Mouse (Mus musculus) MEL (cell line): ENCODE results near the gene Sparc. TPM values are rescaled to one million over a fixed set of nuclear protein-coding genes. Genes with fewer than 3 reads are reported as not detected.

Experiments used
- DNase-seq: peaks from one replicate; pipeline ENCODE4 v3.0.0; 2011; ENCODE audit warnings: low read depth, low spot score
- H3K27ac ChIP-seq: 2 replicates; pipeline ENCODE4 v1.5.1; 2012; ENCODE audit warnings: low read depth, mild to moderate bottlenecking, control low read depth, low read length, moderate library complexity; ENCODE audit not compliant: control insufficient read depth
- H3K27me3 ChIP-seq, 2 experiments: fragments of 150-350 bp in 1 of 2; sonication (generic) in 1 of 2; 2 replicates each; pipeline ENCODE4 v1.6.1; 2012; ENCODE audit warnings: low read length in 2 of 2, mild to moderate bottlenecking in 2 of 2, improper control_type of control experiment in 1 of 2, moderate library complexity in 1 of 2; ENCODE audit not compliant: insufficient read depth in 2 of 2, control insufficient read depth in 1 of 2
- H3K36me3 ChIP-seq, 2 experiments: 2 replicates each; pipeline ENCODE4 v1.6.1; 2012 to 2014; ENCODE audit warnings: low read length in 2 of 2, improper control_type of control experiment in 1 of 2, inconsistent platforms in 1 of 2, mild to moderate bottlenecking in 1 of 2; ENCODE audit not compliant: insufficient read depth in 2 of 2, control insufficient read depth in 1 of 2
- H3K4me1 ChIP-seq, 2 experiments: fragments of 150-350 bp in 1 of 2; sonication (generic) in 1 of 2; 2 replicates each; pipeline ENCODE4 v1.6.1; 2012; ENCODE audit warnings: low read length in 2 of 2, improper control_type of control experiment in 1 of 2, mild to moderate bottlenecking in 1 of 2; ENCODE audit not compliant: insufficient read depth in 2 of 2, control insufficient read depth in 1 of 2
- H3K4me3 ChIP-seq, 2 experiments: fragments of 150-350 bp in 1 of 2; sonication (generic) in 1 of 2; 2 replicates each; pipeline ENCODE4 v1.5.1; 2012; ENCODE audit warnings: low read depth in 2 of 2, low read length in 2 of 2, mild to moderate bottlenecking in 2 of 2, moderate library complexity in 2 of 2, control low read depth in 1 of 2, improper control_type of control experiment in 1 of 2; ENCODE audit not compliant: control insufficient read depth in 1 of 2, insufficient read depth in 1 of 2
- H3K79me2 ChIP-seq: 2 replicates; pipeline ENCODE4 v1.6.1; 2012; ENCODE audit warnings: mild to moderate bottlenecking, low read length, moderate library complexity; ENCODE audit not compliant: control insufficient read depth, poor library complexity, insufficient read depth
- H3K9ac ChIP-seq: 2 replicates; pipeline ENCODE4 v1.6.1; 2012; ENCODE audit warnings: low read depth, mild to moderate bottlenecking, control low read depth, low read length, moderate library complexity; ENCODE audit not compliant: control insufficient read depth, poor library complexity, severe bottlenecking
- H3K9me3 ChIP-seq: fragments of 150-350 bp; sonication (generic); replicated peaks from 2 replicates; pipeline ENCODE4 v1.6.1; 2012; ENCODE audit warnings: mild to moderate bottlenecking, low read length, improper control_type of control experiment, moderate library complexity; ENCODE audit not compliant: insufficient read depth
- ELF1 ChIP-seq: IDR thresholded peaks from 2 replicates; pipeline ENCODE4 v1.6.1; 2014; ENCODE audit warnings: low read depth, mild to moderate bottlenecking, inconsistent platforms, low read length, improper control_type of control experiment, moderate library complexity
- GATA1 ChIP-seq: IDR thresholded peaks from 2 replicates; pipeline ENCODE4 v1.6.1; 2011; ENCODE audit warnings: low read depth, low read length, improper control_type of control experiment
- HCFC1 ChIP-seq: IDR thresholded peaks from 2 replicates; pipeline ENCODE4 v1.6.1; 2012; ENCODE audit warnings: low read depth, mild to moderate bottlenecking, inconsistent platforms, low read length, improper control_type of control experiment, moderate library complexity
- MAZ ChIP-seq: IDR thresholded peaks from 2 replicates; pipeline ENCODE4 v1.6.1; 2012; ENCODE audit warnings: low read depth, mild to moderate bottlenecking, inconsistent platforms, low read length, improper control_type of control experiment
- MEF2A ChIP-seq: IDR thresholded peaks from 2 replicates; pipeline ENCODE4 v1.6.1; 2014; ENCODE audit warnings: low read depth, mild to moderate bottlenecking, inconsistent platforms, low read length, improper control_type of control experiment; ENCODE audit not compliant: poor library complexity, insufficient replicate concordance, severe bottlenecking; ENCODE audit errors: extremely low read depth
- MXI1 ChIP-seq: IDR thresholded peaks from 2 replicates; pipeline ENCODE4 v1.6.1; 2011; ENCODE audit warnings: mild to moderate bottlenecking, low read depth, low read length, improper control_type of control experiment
- MYB ChIP-seq: IDR thresholded peaks from 2 replicates; pipeline ENCODE4 v1.6.1; 2011; ENCODE audit warnings: mild to moderate bottlenecking, low read depth, low read length, improper control_type of control experiment
- POLR2A ChIP-seq, 2 experiments: IDR thresholded peaks; 2 replicates each; pipeline ENCODE4 v1.6.1; 2011 to 2012; ENCODE audit warnings: low read length in 2 of 2, mild to moderate bottlenecking in 2 of 2, control low read depth in 1 of 2, improper control_type of control experiment in 1 of 2, low read depth in 1 of 2, moderate library complexity in 1 of 2; ENCODE audit not compliant: control insufficient read depth in 1 of 2, insufficient read depth in 1 of 2, poor library complexity in 1 of 2
- POLR2AphosphoS5 ChIP-seq: IDR thresholded peaks from 2 replicates; pipeline ENCODE4 v1.6.1; 2012; ENCODE audit warnings: low read depth, borderline replicate concordance, mild to moderate bottlenecking, inconsistent platforms, low read length, moderate library complexity, mixed read lengths
- SIN3A ChIP-seq: IDR thresholded peaks from 2 replicates; pipeline ENCODE4 v1.6.1; 2012; ENCODE audit warnings: low read length, improper control_type of control experiment, inconsistent platforms
- TAL1 ChIP-seq: IDR thresholded peaks from 2 replicates; pipeline ENCODE4 v1.6.1; 2012; ENCODE audit warnings: mild to moderate bottlenecking, inconsistent platforms, low read length, moderate library complexity, mixed read lengths
- USF1 ChIP-seq: IDR thresholded peaks from 2 replicates; pipeline ENCODE4 v1.6.1; 2014; ENCODE audit warnings: low read depth, mild to moderate bottlenecking, inconsistent platforms, low read length, improper control_type of control experiment, moderate library complexity
- ZKSCAN1 ChIP-seq: IDR thresholded peaks from 2 replicates; pipeline ENCODE4 v1.6.1; 2012; ENCODE audit warnings: low read depth, mild to moderate bottlenecking, inconsistent platforms, low read length, improper control_type of control experiment, moderate library complexity
- ZMIZ1 ChIP-seq: IDR thresholded peaks from 2 replicates; pipeline ENCODE4 v1.6.1; 2012; ENCODE audit warnings: low read depth, mild to moderate bottlenecking, inconsistent platforms, low read length, improper control_type of control experiment, moderate library complexity
- ZNF384 ChIP-seq: IDR thresholded peaks from 2 replicates; pipeline ENCODE4 v1.6.1; 2012; ENCODE audit warnings: low read depth, mild to moderate bottlenecking, inconsistent platforms, low read length, improper control_type of control experiment
- polyA plus RNA-seq, 2 experiments: library from polyadenylated mRNA; stranded (reverse) in 1 of 2; unstranded in 1 of 2; fragments of >175 nt in 1 of 2; fragments of >200 nt in 1 of 2; gene quantifications; 2 replicates each; pipeline versions ENCODE4 v1.2.1 to v1.2.4; 2012; ENCODE audit warnings: low replicate concordance in 2 of 2, low read depth in 1 of 2; ENCODE audit not compliant: insufficient read length in 2 of 2, insufficient read depth in 1 of 2, missing spikeins in 1 of 2
- total RNA-seq: library from RNA; depleted of rRNA; stranded (reverse); fragments of 300-350 nt; gene quantifications from 2 replicates; pipeline ENCODE4 v1.2.3, GENCODE M21; 2012

Sparc gene
- total and polyA plus RNA-seq, 3 experiments: not detected

GRCm38 (mm10) chr11:55459850-55460558 lies 37.0 kb upstream of the Sparc start:
- peaks cover 0 to 21% of the 10 kb centered on the region in 2 experiments; a peak in 2 of 4 replicates for H3K4me1 ChIP-seq
- TF ChIP-seq ZNF384 (no peak), POLR2A (IDR thresholded peaks at IDR 0.05; ENCODE audit: control insufficient read depth in 1 of 2, insufficient read depth in 1 of 2, low read depth in 1 of 2, low read length in 2 of 2, poor library complexity in 1 of 2) (0 out of 4 replicates have a peak, but pooled peaks of 1 of the 2 experiments have one; percentile 35), SIN3A (no peak)
- DNase-seq: no peak

DNA sequence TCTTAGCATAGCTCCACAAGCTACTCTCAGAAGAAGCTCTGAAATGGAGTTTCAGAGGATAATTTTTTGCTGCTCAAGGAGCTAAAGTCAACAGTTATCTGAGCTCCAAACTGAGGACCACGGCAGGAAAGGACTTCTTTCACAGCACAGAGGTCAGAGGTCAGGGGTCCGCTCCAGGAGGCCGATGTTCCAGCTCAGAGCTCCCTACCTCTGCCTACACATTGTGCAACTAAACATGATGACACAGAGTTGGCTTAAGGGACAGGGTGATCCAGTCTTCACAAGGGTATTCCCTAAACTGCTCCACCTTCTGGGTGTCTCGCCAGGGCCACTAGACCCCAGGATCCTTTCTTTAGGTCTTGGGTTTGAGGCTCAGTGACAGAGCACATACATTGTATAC lies 35.5 kb upstream of the Sparc start:
- Histone ChIP-seq H3K27me3 (no peaks in the 10 kb centered on the region), H3K9me3 (no peaks in the 10 kb centered on the region), H3K4me3 (no peak overlapping the region), H3K36me3 (peaks cover 0 to 15% of the 10 kb centered on the region in 2 experiments; a peak in 3 of 4 replicates)
- no peak for DNase-seq
- no peak for TF ChIP-seq ZKSCAN1
- no peak for TF ChIP-seq TAL1
- TF ChIP-seq MYB: no peak
- no peak for TF ChIP-seq GATA1
- no peak for TF ChIP-seq MEF2A
- no peak for TF ChIP-seq HCFC1
- TF ChIP-seq ELF1: no peak
- no peak for TF ChIP-seq POLR2A (IDR thresholded peaks at IDR 0.05; ENCODE audit: control insufficient read depth in 1 of 2, insufficient read depth in 1 of 2, low read depth in 1 of 2, low read length in 2 of 2, poor library complexity in 1 of 2)
- TF ChIP-seq MXI1: no peak
- TF ChIP-seq POLR2AphosphoS5: no peak
- TF ChIP-seq ZNF384: no peak
- TF ChIP-seq ZMIZ1: no peak
- no peak for TF ChIP-seq MAZ
- TF ChIP-seq USF1: no peak
- TF ChIP-seq, all 39 proteins: peak for 0
- Histone ChIP-seq H3K4me1 (peaks cover 0 to 21% of the 10 kb centered on the region in 2 experiments; a peak in 2 of 4 replicates), H3K79me2 (peaks cover 26% of the 10 kb centered on the region), H3K27ac (no peak overlapping the region), H3K9ac (no peak overlapping the region)

More at GRCm38 (mm10) chr11:55459850-55460558, 37.0 kb upstream of the Sparc start:
- Histone ChIP-seq H3K9ac (peak overlapping the region; percentile 70), H3K27ac (peak overlapping the region; percentile 14), H3K4me3 (peak overlapping the region; percentile 75 to 87), H3K9me3 (no peaks in the 10 kb centered on the region), H3K36me3 (peaks cover 0 to 15% of the 10 kb centered on the region in 2 experiments; a peak in 3 of 4 replicates), H3K27me3 (no peaks in the 10 kb centered on the region), H3K79me2 (peaks cover 26% of the 10 kb centered on the region)
